Mouse (Mus musculus) stomach, postnatal 0 days (tissue): Measurements from ENCODE around the gene 4930544G11Rik. TPM values are rescaled to one million over a fixed set of nuclear protein-coding genes. Genes with fewer than 3 reads are reported as not detected.

Experiments
- ATAC-seq: fragments of 200-750 bp; cut with Nextera tagmentation; 2 replicates; pipeline ENCODE4 v1.8.0; 2017; ENCODE audit not compliant: low FRiP score, low TSS enrichment
- DNase-seq: peaks from one replicate; pipeline ENCODE4 v3.0.0-alpha.2; 2016; ENCODE audit warnings: low spot score
- H3K27ac ChIP-seq: fragments of 300-500 bp; sonication (generic); replicated peaks from 2 replicates; pipeline ENCODE4 v1.5.1; 2014; ENCODE audit warnings: mild to moderate bottlenecking, control low read depth
- H3K27me3 ChIP-seq: fragments of 300-500 bp; sonication (generic); 2 replicates; pipeline ENCODE4 v1.6.1; 2014; ENCODE audit warnings: low read length; ENCODE audit not compliant: control insufficient read depth, insufficient read depth
- H3K36me3 ChIP-seq: fragments of 300-500 bp; sonication (generic); 2 replicates; pipeline ENCODE4 v1.6.1; 2014; ENCODE audit warnings: low read length, mixed read lengths; ENCODE audit not compliant: control insufficient read depth, insufficient read depth
- H3K4me1 ChIP-seq: fragments of 300-500 bp; sonication (generic); replicated peaks from 2 replicates; pipeline ENCODE4 v1.6.1; 2014; ENCODE audit warnings: antibody characterized with exemption; ENCODE audit not compliant: control insufficient read depth, insufficient read depth
- H3K4me2 ChIP-seq: fragments of 300-500 bp; sonication (generic); replicated peaks from 2 replicates; pipeline ENCODE4 v1.6.1; 2014; ENCODE audit warnings: low read depth, mild to moderate bottlenecking, control low read depth, moderate library complexity
- H3K4me3 ChIP-seq: fragments of 300-500 bp; sonication (generic); 2 replicates; pipeline ENCODE4 v1.5.1; 2014; ENCODE audit warnings: low read depth, low read length, control low read depth
- H3K9ac ChIP-seq: fragments of 300-500 bp; sonication (generic); 2 replicates; pipeline ENCODE4 v1.6.1; 2014; ENCODE audit warnings: mild to moderate bottlenecking, low read length, control low read depth, mixed read lengths
- H3K9me3 ChIP-seq: fragments of 300-500 bp; sonication (generic); 2 replicates; pipeline ENCODE4 v1.6.1; 2016; ENCODE audit warnings: low read length; ENCODE audit not compliant: control insufficient read depth
- CTCF ChIP-seq: IDR thresholded peaks from 2 replicates; pipeline ENCODE4 v1.5.1; 2016; ENCODE audit warnings: antibody characterized with exemption, low read depth, mild to moderate bottlenecking, moderate library complexity
- EP300 ChIP-seq: optimal IDR thresholded peaks from 2 replicates; pipeline ENCODE3; 2016; ENCODE audit warnings: antibody characterized with exemption
- WGBS: fragments of 180-500 bp; shearing (Covaris S2); extraction: QIAGEN DNeasy Blood & Tissue Kit; methylation state at CpG from one replicate; pipeline ENCODE4 v1.1.7; 2014; 5-methylcytosine and 5-hydroxymethylcytosine counted together
- polyA plus RNA-seq: library from polyadenylated mRNA; unstranded; fragments of >200 nt; fragmentation: Nextera tagmentation; extraction: Ambion mirVana; gene quantifications from 2 replicates; pipeline ENCODE4 v1.2.1, GENCODE M21; 2015

Gene 4930544G11Rik
- polyA plus RNA-seq, 1 experiment from 2014 or later: not detected

DNA sequence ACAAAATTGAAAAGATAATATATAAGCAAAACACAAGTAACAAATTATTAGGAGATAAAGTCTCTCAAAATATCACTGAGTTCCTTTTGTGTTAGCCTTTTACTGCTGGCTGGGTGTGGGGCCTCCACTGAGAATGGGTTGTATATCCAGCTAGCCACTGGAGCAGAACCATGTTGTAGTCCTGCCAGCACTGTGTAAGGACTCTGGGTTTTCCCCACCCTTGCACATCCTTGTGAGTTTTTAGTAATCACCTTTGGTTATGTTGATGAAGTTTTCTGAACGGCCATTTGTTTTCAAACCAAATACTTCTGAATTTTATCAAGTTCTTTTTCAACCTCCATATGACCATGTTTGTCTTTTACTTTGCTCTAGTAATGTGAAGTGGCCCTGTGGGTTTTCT is 21.9 kb upstream of the 4930544G11Rik start:
- ATAC-seq (no peak), DNase-seq (no peak)
- no peaks in the 10 kb centered on the region for H3K27me3 ChIP-seq
- H3K9me3 ChIP-seq: no peaks in the 10 kb centered on the region
- H3K4me3 ChIP-seq: no peak overlapping the region
- no peaks in the 10 kb centered on the region for H3K4me1 ChIP-seq
- peaks cover 2% of the 10 kb centered on the region; the same call in 1 of the 2 replicates for H3K36me3 ChIP-seq
- H3K27ac ChIP-seq: no peak overlapping the region
- no peak overlapping the region for H3K9ac ChIP-seq
- TF ChIP-seq EP300 (no peak), CTCF (no peak)
- WGBS: 76% methylated on average over 1 of the region's 1 CpGs
- no peak overlapping the region for H3K4me2 ChIP-seq

- Histone ChIP-seq H3K9ac (no peak overlapping the region), H3K27me3 (no peaks in the 10 kb centered on the region), H3K4me3 (no peak overlapping the region), H3K9me3 (no peaks in the 10 kb centered on the region), H3K4me2 (no peak overlapping the region), H3K27ac (no peak overlapping the region), H3K36me3 (peaks cover 2% of the 10 kb centered on the region; the same call in 1 of the 2 replicates), H3K4me1 (no peaks in the 10 kb centered on the region)
- 68% methylated on average over 1 of the region's 1 CpGs for WGBS
- ATAC-seq: no peak
- TF ChIP-seq CTCF (no peak), EP300 (no peak)
- DNase-seq: no peak
Measured at GRCm38 (mm10) chr6:65932776-65933175, 19.6 kb upstream of the 4930544G11Rik start.

DNA sequence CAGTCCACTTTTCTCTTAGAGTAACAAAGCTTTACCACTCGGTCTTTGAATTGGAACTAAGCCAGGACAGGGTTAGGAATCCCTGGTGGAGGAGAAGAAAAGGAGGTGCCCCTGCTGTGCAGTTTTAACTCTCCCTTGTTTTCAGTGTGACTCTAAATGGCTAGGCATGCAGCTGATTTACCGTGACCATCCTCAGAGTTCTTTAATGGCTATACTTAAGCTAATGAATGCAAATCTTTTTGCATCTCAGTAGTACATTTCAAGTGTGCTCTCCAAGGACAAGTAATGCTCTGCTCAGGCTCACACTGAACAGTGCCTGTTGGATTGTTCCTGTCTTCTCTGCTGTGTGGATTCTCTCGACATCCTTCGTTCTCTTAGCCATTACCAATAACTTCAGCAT is 19.2 kb upstream of the 4930544G11Rik start:
- Histone ChIP-seq H3K4me2 (no peak overlapping the region), H3K36me3 (peaks cover 2% of the 10 kb centered on the region; the same call in 1 of the 2 replicates), H3K4me1 (no peaks in the 10 kb centered on the region), H3K9me3 (no peaks in the 10 kb centered on the region), H3K27ac (no peak overlapping the region), H3K4me3 (no peak overlapping the region), H3K27me3 (no peaks in the 10 kb centered on the region), H3K9ac (no peak overlapping the region)
- ATAC-seq (no peak), DNase-seq (no peak)
- TF ChIP-seq CTCF (no peak), EP300 (no peak)
- 63% methylated on average over 4 of the region's 4 CpGs for WGBS

- no peak for ATAC-seq
- Histone ChIP-seq H3K9me3 (no peaks in the 10 kb centered on the region), H3K4me1 (no peaks in the 10 kb centered on the region), H3K9ac (no peak overlapping the region), H3K4me2 (no peak overlapping the region), H3K4me3 (no peak overlapping the region), H3K27ac (no peak overlapping the region), H3K27me3 (no peaks in the 10 kb centered on the region), H3K36me3 (no peaks in the 10 kb centered on the region)
- no peak for TF ChIP-seq CTCF
- no peak for TF ChIP-seq EP300
- WGBS: 51% methylated on average over 7 of the region's 7 CpGs
- no peak for DNase-seq
Measured at GRCm38 (mm10) chr6:65935566-65936281, 16.7 kb upstream of the 4930544G11Rik start.

GRCm38 (mm10) chr6:65950492-65950891 is 1.9 kb upstream of the 4930544G11Rik start:
- Histone ChIP-seq H3K4me1 (no peaks in the 10 kb centered on the region), H3K4me2 (no peak overlapping the region), H3K9me3 (no peaks in the 10 kb centered on the region), H3K27ac (no peak overlapping the region), H3K36me3 (no peaks in the 10 kb centered on the region), H3K4me3 (no peak overlapping the region), H3K27me3 (no peaks in the 10 kb centered on the region), H3K9ac (no peak overlapping the region)
- 75% methylated on average over 6 of the region's 6 CpGs for WGBS
- no peak for ATAC-seq
- no peak for DNase-seq
- no peak for TF ChIP-seq EP300
- no peak for TF ChIP-seq CTCF

DNA sequence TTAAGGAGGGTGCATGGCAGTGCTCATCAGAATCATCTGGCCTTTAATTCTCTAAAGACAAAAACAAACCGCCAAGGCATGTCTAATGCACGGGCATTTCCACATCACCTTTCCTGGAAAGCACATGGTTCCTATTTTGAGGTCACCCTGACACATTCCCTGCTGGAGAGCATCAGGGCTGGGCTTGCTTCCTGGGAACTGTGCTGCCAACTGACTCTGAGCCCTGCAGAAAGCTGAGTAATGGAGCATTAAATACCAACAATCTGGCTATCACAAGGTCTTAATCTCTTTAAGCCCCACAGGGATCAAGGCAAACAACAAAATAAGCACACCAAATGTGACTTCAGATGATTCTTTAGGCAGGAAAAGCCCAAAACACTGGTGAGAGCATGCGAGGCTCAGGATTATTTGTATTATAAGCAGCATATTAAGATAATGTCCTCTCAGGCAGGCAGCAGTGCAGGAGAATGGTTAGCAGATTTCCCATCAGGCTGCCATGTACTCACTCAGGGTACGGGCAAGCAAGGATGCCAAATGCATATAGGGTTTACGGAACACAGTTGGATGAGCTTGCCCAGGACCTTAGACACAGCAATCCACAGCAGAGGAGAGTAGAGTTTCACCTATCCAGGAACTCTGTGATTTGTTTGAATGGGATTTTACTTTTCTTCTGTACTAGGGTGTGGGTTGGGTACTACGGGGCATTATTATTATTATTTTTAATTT is 17.1 kb downstream of the 4930544G11Rik start:
- no peaks in the 10 kb centered on the region for H3K36me3 ChIP-seq

More for the DNA sequence above, 17.1 kb downstream of the 4930544G11Rik start:
- Histone ChIP-seq H3K4me3 (no peak overlapping the region), H3K9ac (no peak overlapping the region), H3K4me1 (no peaks in the 10 kb centered on the region), H3K27ac (no peak overlapping the region), H3K4me2 (no peak overlapping the region), H3K9me3 (no peaks in the 10 kb centered on the region), H3K27me3 (no peaks in the 10 kb centered on the region)
- DNase-seq (no peak), ATAC-seq (no peak)
- TF ChIP-seq EP300 (no peak), CTCF (no peak)
- WGBS: 52% methylated on average over 6 of the region's 6 CpGs
